Mouse (Mus musculus): ENCODE data around the gene Mink1.

Gene Mink1

GRCm38 (mm10) chr11:70605024-70605566 is 42.4 kb downstream of the Mink1 start:
- no peak for TF ChIP-seq GATA4 (IDR thresholded peaks at IDR 0.05; ENCODE audit: insufficient replicate concordance, low read length)

- no peak for TF ChIP-seq GATA4 (IDR thresholded peaks at IDR 0.05; ENCODE audit: insufficient replicate concordance, low read length)
Measured at GRCm38 (mm10) chr11:70606717-70607116, 44.0 kb downstream of the Mink1 start.

- no peak for TF ChIP-seq GATA4 (IDR thresholded peaks at IDR 0.05; ENCODE audit: insufficient replicate concordance, low read length)
Measured at GRCm38 (mm10) chr11:70607611-70608010, 44.9 kb downstream of the Mink1 start.

- TF ChIP-seq GATA4 (IDR thresholded peaks at IDR 0.05; ENCODE audit: insufficient replicate concordance, low read length) = no peak
Measured at GRCm38 (mm10) chr11:70608381-70609066, 45.8 kb downstream of the Mink1 start.

- TF ChIP-seq GATA4 (IDR thresholded peaks at IDR 0.05; ENCODE audit: insufficient replicate concordance, low read length) = no peak
Measured at GRCm38 (mm10) chr11:70610752-70611151, 48.1 kb downstream of the Mink1 start.

- no peak for TF ChIP-seq GATA4 (IDR thresholded peaks at IDR 0.05; ENCODE audit: insufficient replicate concordance, low read length)
Measured at GRCm38 (mm10) chr11:70612505-70612904, 49.8 kb downstream of the Mink1 start.

- no peak for TF ChIP-seq GATA4 (IDR thresholded peaks at IDR 0.05; ENCODE audit: insufficient replicate concordance, low read length)
Measured at GRCm38 (mm10) chr11:70615074-70615473, 52.4 kb downstream of the Mink1 start.

- TF ChIP-seq GATA4 (IDR thresholded peaks at IDR 0.05; ENCODE audit: insufficient replicate concordance, low read length) = no peak
Measured at GRCm38 (mm10) chr11:70615516-70616093, 52.9 kb downstream of the Mink1 start, which contains the start of gene 4930544D05Rik. Gene 4930544D05Rik (plus strand): TSS chr11:70615848.

GRCm38 (mm10) chr11:70619101-70619500 is 56.4 kb downstream of the Mink1 start, which contains the start of gene Chrne:
Gene Chrne (minus strand): TSS chr11:70619216.
- TF ChIP-seq GATA4 (IDR thresholded peaks at IDR 0.05; ENCODE audit: insufficient replicate concordance, low read length) = no peak

GRCm38 (mm10) chr11:70621972-70622814 is 59.5 kb downstream of the Mink1 start:
- no peak for TF ChIP-seq GATA4 (IDR thresholded peaks at IDR 0.05; ENCODE audit: insufficient replicate concordance, low read length)

- TF ChIP-seq GATA4 (IDR thresholded peaks at IDR 0.05; ENCODE audit: insufficient replicate concordance, low read length) = no peak
Measured at GRCm38 (mm10) chr11:70623053-70623742, 60.5 kb downstream of the Mink1 start.

- TF ChIP-seq GATA4 (IDR thresholded peaks at IDR 0.05; ENCODE audit: insufficient replicate concordance, low read length) = no peak
Measured at GRCm38 (mm10) chr11:70625473-70625872, 62.8 kb downstream of the Mink1 start.

- TF ChIP-seq GATA4 (IDR thresholded peaks at IDR 0.05; ENCODE audit: insufficient replicate concordance, low read length) = no peak
Measured at GRCm38 (mm10) chr11:70626877-70627276, 64.2 kb downstream of the Mink1 start.

GRCm38 (mm10) chr11:70628431-70628830 is 65.8 kb downstream of the Mink1 start:
- TF ChIP-seq GATA4 (IDR thresholded peaks at IDR 0.05; ENCODE audit: insufficient replicate concordance, low read length) = no peak

GRCm38 (mm10) chr11:70629557-70629956 is 66.9 kb downstream of the Mink1 start:
- TF ChIP-seq GATA4 (IDR thresholded peaks at IDR 0.05; ENCODE audit: insufficient replicate concordance, low read length) = no peak

Data from liver, adult (tissue).